Comparison of ENCODE assay signal across 13 mouse cellular contexts in the genomic region with DNA sequence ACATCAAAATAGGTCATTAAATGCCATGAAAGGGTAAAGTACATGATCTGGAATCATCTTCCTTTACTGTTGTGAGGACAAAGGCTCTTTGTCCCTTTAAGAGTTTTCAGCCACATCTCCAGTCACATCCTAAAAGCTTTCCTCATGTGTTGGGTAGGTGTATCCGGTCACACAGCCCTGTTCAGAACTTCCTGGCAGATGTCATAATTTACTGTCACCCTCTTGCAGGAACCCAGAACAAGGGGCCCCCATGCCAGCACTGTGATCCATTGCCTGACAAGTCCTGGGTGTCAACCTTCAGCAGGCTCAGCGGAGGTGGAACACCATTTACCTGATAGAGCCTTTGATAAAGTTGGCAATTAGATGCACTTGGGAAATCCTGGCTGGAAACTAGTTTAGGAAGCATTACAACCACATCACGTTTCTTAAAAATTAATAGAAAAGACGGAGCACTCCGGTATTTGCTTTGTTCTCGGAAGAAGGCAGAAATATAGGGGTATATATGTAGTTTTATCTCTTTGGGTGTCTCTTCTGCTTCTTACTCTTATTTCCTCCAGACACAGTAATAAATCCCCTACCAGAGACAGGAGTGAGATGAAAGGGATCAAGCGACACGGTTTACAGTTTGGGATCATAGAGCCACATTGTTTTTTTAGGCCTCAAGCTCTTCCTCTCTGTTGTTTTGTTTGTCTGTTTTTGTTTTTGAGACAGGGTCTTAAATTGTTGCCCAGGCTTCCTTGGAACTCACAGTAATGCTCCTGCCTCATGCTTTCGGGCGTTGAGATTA.
DNase-seq lines count a peak whose midpoint lies in the region; ATAC-seq and TF ChIP-seq lines count a peak whose summit lies in the region.
"Had no signal": no experiment of that assay in that cellular context is flagged by ENCODE, and none has a peak within 500 bp of the region (broad histone marks: within the 10 kb centered on the region; RNA-seq: fewer than 3 reads in every experiment).

No protein-coding gene starts in this region.

- TF ChIP-seq CTCF in kidney, adult 2 months (conservative IDR thresholded peaks at IDR 0.05; ENCODE audit: insufficient read depth, insufficient read length, low read depth, low read length) = no peak

- 43% methylated on average over 10 of the region's 10 CpGs for WGBS in heart, embryonic 11.5 days (ENCODE audit: insufficient replicate concordance)
- 35% methylated on average over 10 of the region's 10 CpGs for WGBS in kidney, adult 2 months
- WGBS in kidney, embryonic 16.5 days = 14% methylated on average over 10 of the region's 10 CpGs
- 76% methylated on average over 10 of the region's 10 CpGs for WGBS in hindbrain, embryonic 11.5 days

- H3K4me3 ChIP-seq in heart, embryonic 11.5 days (ENCODE audit: low read depth, low read length) = no peak overlapping the region
- no peak overlapping the region for H3K4me3 ChIP-seq in kidney, adult 2 months (ENCODE audit: insufficient read depth, low read depth, low read length)
- no peak overlapping the region for H3K4me3 ChIP-seq in kidney, embryonic 16.5 days (ENCODE audit: low read length)
- no peak overlapping the region for H3K4me3 ChIP-seq in hindbrain, embryonic 11.5 days (ENCODE audit: low read depth, low read length)
- H3K4me3 ChIP-seq: forebrain, embryonic 10.5 days; heart, adult 2 months; hindbrain, embryonic 10.5 days had no signal

- 0 out of 2 replicates have a peak overlapping the region, but pooled peaks have one; percentile 10 for H3K27ac ChIP-seq in heart, embryonic 11.5 days (ENCODE audit: low read depth, low read length)
- H3K27ac ChIP-seq in kidney, adult 2 months (ENCODE audit: insufficient read depth, low read depth, low read length) = no peak overlapping the region
- peak overlapping the region; percentile 56 for H3K27ac ChIP-seq in kidney, embryonic 16.5 days (ENCODE audit: low read length)
- no peak overlapping the region for H3K27ac ChIP-seq in hindbrain, embryonic 11.5 days (ENCODE audit: low read depth, low read length)
- H3K27ac ChIP-seq: forebrain, embryonic 10.5 days; heart, adult 2 months; hindbrain, embryonic 10.5 days had no signal

- no peak overlapping the region for H3K4me2 ChIP-seq in heart, embryonic 11.5 days
- H3K4me2 ChIP-seq in kidney, embryonic 16.5 days (replicated peaks; ENCODE audit: low read depth, low read length) = 0 out of 2 replicates have a peak overlapping the region, but pooled peaks have one; percentile 7
- H3K4me2 ChIP-seq in hindbrain, embryonic 11.5 days (replicated peaks; ENCODE audit: low read depth, low read length) = no peak overlapping the region

- H3K4me1 ChIP-seq in heart, embryonic 11.5 days (ENCODE audit: control insufficient read depth, insufficient read depth, low read length) = 0 out of 2 replicates have a peak, but pooled peaks cover 3% of the 10 kb centered on the region
- no peaks in the 10 kb centered on the region for H3K4me1 ChIP-seq in kidney, adult 2 months (ENCODE audit: control insufficient read depth, insufficient read depth, low read length)
- peaks cover 19% of the 10 kb centered on the region for H3K4me1 ChIP-seq in kidney, embryonic 16.5 days (ENCODE audit: insufficient read depth, low read length)
- H3K4me1 ChIP-seq in hindbrain, embryonic 11.5 days (replicated peaks; ENCODE audit: control insufficient read depth, insufficient read depth, low read length) = no peaks in the 10 kb centered on the region
- H3K4me1 ChIP-seq: forebrain, embryonic 10.5 days; hindbrain, embryonic 10.5 days had no signal

- no peaks in the 10 kb centered on the region for H3K27me3 ChIP-seq in heart, embryonic 11.5 days (ENCODE audit: control insufficient read depth, insufficient read depth, low read length)
- H3K27me3 ChIP-seq in kidney, adult 2 months (replicated peaks; ENCODE audit: control insufficient read depth, insufficient read depth, low read length) = no peaks in the 10 kb centered on the region
- no peaks in the 10 kb centered on the region for H3K27me3 ChIP-seq in kidney, embryonic 16.5 days (ENCODE audit: insufficient read depth, low read length)
- no peaks in the 10 kb centered on the region for H3K27me3 ChIP-seq in hindbrain, embryonic 11.5 days (ENCODE audit: control insufficient read depth, insufficient read depth, low read length)

- DNase-seq in heart, adult 8-10 months (ENCODE audit: low spot score) = no peak
- peak; percentile 53 for DNase-seq in kidney, adult 2 months
- DNase-seq in mesoderm, embryonic 11.5 days (ENCODE audit: low read depth, low spot score) = peak; percentile 28
- DNase-seq in layer of hippocampus, postnatal 25 days (ENCODE audit: extremely low spot score in 1 of 2, low spot score in 1 of 2) = no peak
- DNase-seq in hindbrain, embryonic 11.5 days (ENCODE audit: low spot score) = no peak
- DNase-seq: cerebellum, adult 2 months; heart, adult 2 months; thymus, adult 18-20 months had no signal

- TF ChIP-seq POLR2A in kidney, adult 2 months (IDR thresholded peaks at IDR 0.05; ENCODE audit: low read depth, low read length) = no peak

- ATAC-seq in heart, embryonic 11.5 days (replicated peaks; ENCODE audit: insufficient number of reproducible peaks, low FRiP score, low TSS enrichment) = no peak; the same call in 1 of the 2 replicates
- peak; percentile 94 for ATAC-seq in kidney, embryonic 16.5 days (ENCODE audit: low FRiP score, low TSS enrichment)
- no peak for ATAC-seq in hindbrain, embryonic 11.5 days (ENCODE audit: low FRiP score)
- ATAC-seq: inflammation-experienced regulatory T-cells, adult 6 months had no signal

- H3K36me3 ChIP-seq in heart, embryonic 11.5 days (ENCODE audit: control insufficient read depth, insufficient read depth, low read length) = no peaks in the 10 kb centered on the region
- H3K36me3 ChIP-seq in kidney, adult 2 months (ENCODE audit: control insufficient read depth, insufficient read depth, low read length) = no peaks in the 10 kb centered on the region
- no peaks in the 10 kb centered on the region for H3K36me3 ChIP-seq in kidney, embryonic 16.5 days (ENCODE audit: insufficient read depth, low read length)
- no peaks in the 10 kb centered on the region for H3K36me3 ChIP-seq in hindbrain, embryonic 11.5 days (ENCODE audit: control insufficient read depth, insufficient read depth, low read length)
- H3K36me3 ChIP-seq: forebrain, embryonic 10.5 days; hindbrain, embryonic 10.5 days had no signal

- no peak overlapping the region for H3K9ac ChIP-seq in heart, embryonic 11.5 days (ENCODE audit: low read depth, low read length)
- H3K9ac ChIP-seq in kidney, embryonic 16.5 days (replicated peaks; ENCODE audit: low read length) = no peak overlapping the region
- no peak overlapping the region for H3K9ac ChIP-seq in hindbrain, embryonic 11.5 days (ENCODE audit: low read depth, low read length)

- H3K9me3 ChIP-seq in heart, embryonic 11.5 days (replicated peaks; ENCODE audit: control insufficient read depth, low read length) = no peaks in the 10 kb centered on the region
- H3K9me3 ChIP-seq in kidney, embryonic 16.5 days (ENCODE audit: low read length) = no peaks in the 10 kb centered on the region
- H3K9me3 ChIP-seq in hindbrain, embryonic 11.5 days (ENCODE audit: control insufficient read depth, low read length) = no peaks in the 10 kb centered on the region
- H3K9me3 ChIP-seq: forebrain, embryonic 10.5 days; hindbrain, embryonic 10.5 days had no signal

Comparison
In these comparisons a context has a peak if more than half of its experiments do, and no peak if none do; other contexts are left out.
1. H3K27ac ChIP-seq: peak in heart, embryonic 11.5 days (single experiment) and kidney, embryonic 16.5 days (single experiment); none in kidney, adult 2 months (single experiment) and hindbrain, embryonic 11.5 days (single experiment).
2. DNase-seq: peak in kidney, adult 2 months (single experiment) and mesoderm, embryonic 11.5 days (single experiment); none in heart, adult 8-10 months (single experiment), layer of hippocampus, postnatal 25 days (0 of 2) and hindbrain, embryonic 11.5 days (single experiment).